Mouse (Mus musculus) limb, embryonic 12.5 days (tissue): ENCODE measurements around the gene Sirt4. TPM values are rescaled to one million over a fixed set of nuclear protein-coding genes. Genes with fewer than 3 reads are reported as not detected.
"Not testable (repeated sequence)": the region's sequence is repeated elsewhere in the genome, so short reads cannot be mapped to it uniquely, and the experiment has no call there.

Experiments
- ATAC-seq: fragments of 200-750 bp; cut with Nextera tagmentation; 2 replicates; pipeline ENCODE4 v1.8.0; 2017; ENCODE audit warnings: low read depth, moderate TSS enrichment; ENCODE audit not compliant: insufficient number of reproducible peaks, insufficient read depth, low FRiP score, low TSS enrichment
- H3K27ac ChIP-seq: fragments of 300-500 bp; sonication (generic); 2 replicates; pipeline ENCODE4 v1.5.1; 2016; ENCODE audit warnings: mild to moderate bottlenecking, moderate library complexity
- H3K27me3 ChIP-seq: fragments of 300-500 bp; sonication (generic); 2 replicates; pipeline ENCODE4 v1.6.1; 2016; ENCODE audit warnings: mild to moderate bottlenecking, moderate library complexity
- H3K36me3 ChIP-seq: fragments of 300-500 bp; sonication (generic); 2 replicates; pipeline ENCODE4 v1.6.1; 2016; ENCODE audit warnings: mild to moderate bottlenecking, moderate library complexity
- H3K4me1 ChIP-seq: fragments of 300-500 bp; sonication (generic); replicated peaks from 2 replicates; pipeline ENCODE4 v1.6.1; 2016
- H3K4me2 ChIP-seq: fragments of 300-500 bp; sonication (generic); 2 replicates; pipeline ENCODE4 v1.6.1; 2016; ENCODE audit warnings: mild to moderate bottlenecking, moderate library complexity
- H3K4me3 ChIP-seq: fragments of 300-500 bp; sonication (generic); replicated peaks from 2 replicates; pipeline ENCODE4 v1.5.1; 2016; ENCODE audit warnings: mild to moderate bottlenecking
- H3K9ac ChIP-seq: fragments of 300-500 bp; sonication (generic); replicated peaks from 2 replicates; pipeline ENCODE4 v1.6.1; 2016; ENCODE audit warnings: mild to moderate bottlenecking, moderate library complexity
- H3K9me3 ChIP-seq: fragments of 300-500 bp; sonication (generic); 2 replicates; pipeline ENCODE4 v1.6.1; 2016; ENCODE audit warnings: mild to moderate bottlenecking, moderate library complexity
- whole genome bisulfite sequencing: fragments of 180-500 bp; shearing (Covaris S2); methylation state at CpG from one replicate; pipeline ENCODE4 v1.1.7; 2016; 5-methylcytosine and 5-hydroxymethylcytosine counted together
- polyA plus RNA-seq: library from polyadenylated mRNA; unstranded; fragments of >200 nt; fragmentation: Nextera tagmentation; extraction: Ambion mirVana; gene quantifications from 2 replicates; pipeline ENCODE4 v1.2.1, GENCODE M21; 2016

Sirt4 gene
- polyA plus RNA-seq, 1 experiment from 2014 or later, result 21.9 TPM

GRCm38 (mm10) chr5:115458918-115459317 lies 25.6 kb downstream of the Sirt4 start:
- Histone ChIP-seq H3K4me1 (no peaks in the 10 kb centered on the region), H3K9me3 (no peaks in the 10 kb centered on the region), H3K4me2 (no peak overlapping the region), H3K9ac (no peak overlapping the region), H3K27me3 (no peaks in the 10 kb centered on the region), H3K27ac (no peak overlapping the region), H3K4me3 (no peak overlapping the region), H3K36me3 (peaks cover 11% of the 10 kb centered on the region)
- ATAC-seq, result no peak
- WGBS, result 64% methylated on average over 13 of the region's 13 CpGs

DNA sequence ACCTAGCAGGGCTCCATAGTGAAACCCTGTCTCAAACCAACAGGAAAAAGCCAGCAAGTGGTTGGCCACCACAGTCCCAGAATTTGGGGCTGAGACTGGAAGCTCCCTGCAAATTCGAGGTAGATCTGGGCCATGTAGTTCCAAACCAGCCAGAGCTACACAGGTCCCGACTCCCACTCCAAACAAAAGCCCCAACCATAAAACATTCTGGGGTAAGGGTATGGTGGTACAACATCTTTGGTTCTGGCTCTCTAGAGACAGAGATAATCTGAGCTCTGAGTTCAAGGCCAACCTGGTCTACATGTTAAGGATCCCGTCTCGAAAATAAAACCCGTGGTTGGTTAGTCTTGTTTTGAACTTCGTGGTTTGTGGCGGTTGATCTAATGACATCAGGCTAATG lies 28.7 kb downstream of the Sirt4 start:
- H3K27me3 ChIP-seq, result no peaks in the 10 kb centered on the region
- 86% methylated on average over 7 of the region's 7 CpGs for WGBS
- no peak overlapping the region for H3K9ac ChIP-seq
- no peak overlapping the region for H3K4me2 ChIP-seq
- H3K9me3 ChIP-seq, result no peaks in the 10 kb centered on the region
- no peaks in the 10 kb centered on the region for H3K4me1 ChIP-seq
- H3K27ac ChIP-seq, result no peak overlapping the region
- H3K4me3 ChIP-seq, result no peak overlapping the region
- no peak for ATAC-seq
- H3K36me3 ChIP-seq, result peaks cover 41% of the 10 kb centered on the region

DNA sequence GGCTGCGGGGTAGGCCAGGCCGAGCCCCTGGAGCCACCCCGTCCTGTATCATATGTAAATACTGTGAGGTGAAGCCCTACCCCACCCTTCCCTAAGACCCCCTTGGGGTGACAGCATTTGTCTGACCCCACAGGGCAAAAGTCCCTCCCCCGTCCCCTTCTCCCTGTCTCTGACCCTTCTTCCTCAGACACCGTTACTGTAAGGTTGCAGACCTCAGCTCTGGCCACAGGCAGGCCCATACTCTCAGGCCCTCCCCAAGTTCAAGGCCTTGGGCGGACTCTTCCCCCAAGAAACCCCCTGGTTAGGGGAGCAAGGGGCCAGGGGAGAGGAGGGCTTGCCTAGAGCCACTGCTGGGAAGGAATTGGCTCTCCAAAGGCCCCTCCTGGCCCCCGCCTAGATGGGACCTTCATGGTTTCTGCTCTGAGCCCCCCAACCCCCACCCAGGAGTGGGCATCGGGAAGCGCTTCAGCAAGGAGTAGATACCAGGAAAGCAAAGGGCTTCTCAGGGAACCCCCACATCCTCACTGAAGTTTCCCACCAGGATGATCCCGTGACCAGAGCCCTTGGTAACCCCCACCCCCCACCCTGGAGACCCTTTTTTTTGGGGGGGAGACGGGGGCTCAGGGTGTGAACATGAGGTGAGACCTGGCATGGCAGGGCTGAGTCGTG lies 30.0 kb downstream of the Sirt4 start:
- no peak overlapping the region for H3K4me3 ChIP-seq
- no peak for ATAC-seq
- H3K4me2 ChIP-seq, result no peak overlapping the region
- H3K27ac ChIP-seq, result peak overlapping the region; percentile 25; the same call in 1 of the 2 replicates
- no peaks in the 10 kb centered on the region for H3K4me1 ChIP-seq
- no peaks in the 10 kb centered on the region for H3K27me3 ChIP-seq
- H3K36me3 ChIP-seq, result peaks cover 54% of the 10 kb centered on the region
- WGBS, result 83% methylated on average over 12 of the region's 12 CpGs
- no peaks in the 10 kb centered on the region for H3K9me3 ChIP-seq
- H3K9ac ChIP-seq, result no peak overlapping the region

- WGBS, result 94% methylated on average over 27 of the region's 27 CpGs
These were observed 33.9 kb downstream of the Sirt4 start for GRCm38 (mm10) chr5:115450410-115451317.

GRCm38 (mm10) chr5:115449247-115449646 lies 35.3 kb downstream of the Sirt4 start:
- Histone ChIP-seq H3K36me3 (peaks cover 99% of the 10 kb centered on the region), H3K9me3 (no peaks in the 10 kb centered on the region), H3K4me1 (no peaks in the 10 kb centered on the region), H3K4me2 (no peak overlapping the region), H3K9ac (no peak overlapping the region), H3K4me3 (no peak overlapping the region), H3K27ac (no peak overlapping the region), H3K27me3 (no peaks in the 10 kb centered on the region)
- no peak for ATAC-seq
- 93% methylated on average over 3 of the region's 3 CpGs for WGBS

More at GRCm38 (mm10) chr5:115450410-115451317, 33.9 kb downstream of the Sirt4 start:
- Histone ChIP-seq H3K4me2 (no peak overlapping the region), H3K36me3 (peaks cover 93% of the 10 kb centered on the region), H3K4me3 (no peak overlapping the region), H3K9ac (no peak overlapping the region), H3K4me1 (no peaks in the 10 kb centered on the region), H3K27ac (no peak overlapping the region), H3K9me3 (no peaks in the 10 kb centered on the region), H3K27me3 (no peaks in the 10 kb centered on the region)
- ATAC-seq, result no peak; the same call in 1 of the 2 replicates

- no peak overlapping the region for H3K4me3 ChIP-seq
- H3K27me3 ChIP-seq, result no peaks in the 10 kb centered on the region
- no peak for ATAC-seq
- H3K9ac ChIP-seq, result no peak overlapping the region
- 0 out of 2 replicates have a peak, but pooled peaks cover 3% of the 10 kb centered on the region for H3K9me3 ChIP-seq
- no peaks in the 10 kb centered on the region for H3K4me1 ChIP-seq
- H3K4me2 ChIP-seq, result no peak overlapping the region
- 92% methylated on average over 17 of the region's 17 CpGs for WGBS
- no peak overlapping the region for H3K27ac ChIP-seq
- H3K36me3 ChIP-seq, result peaks cover 100% of the 10 kb centered on the region
These were observed 37.4 kb downstream of the Sirt4 start for GRCm38 (mm10) chr5:115447108-115447507.

- no peak overlapping the region for H3K4me2 ChIP-seq
- H3K36me3 ChIP-seq, result peaks cover 94% of the 10 kb centered on the region
- H3K9ac ChIP-seq, result no peak overlapping the region
- no peaks in the 10 kb centered on the region for H3K27me3 ChIP-seq
- 91% methylated on average over 11 of the region's 11 CpGs for WGBS
- H3K4me3 ChIP-seq, result no peak overlapping the region
- H3K9me3 ChIP-seq, result 0 out of 2 replicates have a peak, but pooled peaks cover 3% of the 10 kb centered on the region
- H3K27ac ChIP-seq, result no peak overlapping the region
- peaks cover under 1% of the 10 kb centered on the region; the same call in 1 of the 2 replicates for H3K4me1 ChIP-seq
- ATAC-seq, result no peak
These were observed 40.4 kb downstream of the Sirt4 start for GRCm38 (mm10) chr5:115444130-115444529.

DNA sequence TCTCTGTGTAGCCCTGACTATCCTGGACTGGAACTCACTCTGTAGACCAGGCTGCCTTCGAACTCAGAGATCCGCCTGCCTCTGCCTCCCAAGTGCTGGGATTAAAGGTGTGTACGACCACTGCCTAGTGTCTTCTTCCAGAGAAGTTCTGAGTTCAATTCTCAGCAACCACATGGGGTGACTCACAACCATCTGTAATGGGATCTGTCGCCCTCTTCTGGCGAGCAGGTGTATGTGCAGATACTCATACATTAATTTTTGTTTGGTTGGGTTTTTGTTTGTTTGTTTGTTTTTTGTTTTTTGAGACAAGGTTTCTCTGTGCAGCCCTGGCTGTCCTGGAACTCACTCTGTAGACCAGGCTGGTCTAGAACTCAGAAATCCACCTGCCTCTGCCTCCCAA lies 41.9 kb downstream of the Sirt4 start:
- H3K9me3 ChIP-seq, H3K4me2 ChIP-seq, H3K4me3 ChIP-seq, H3K9ac ChIP-seq, ATAC-seq, H3K27ac ChIP-seq, H3K27me3 ChIP-seq: not testable (repeated sequence)
- WGBS, result 71% methylated on average over 5 of the region's 5 CpGs
- H3K4me1 ChIP-seq, result peaks cover 16% of the 10 kb centered on the region
- H3K36me3 ChIP-seq, result peaks cover 94% of the 10 kb centered on the region

GRCm38 (mm10) chr5:115441205-115441849 lies 43.2 kb downstream of the Sirt4 start:
- H3K4me1 ChIP-seq, result peaks cover 29% of the 10 kb centered on the region
- peaks cover 84% of the 10 kb centered on the region for H3K36me3 ChIP-seq
- H3K9ac ChIP-seq, result no peak overlapping the region
- H3K4me3 ChIP-seq, result no peak overlapping the region
- no peak overlapping the region; the same call in 1 of the 2 replicates for H3K27ac ChIP-seq
- WGBS, result 46% methylated on average over 14 of the region's 14 CpGs
- H3K9me3 ChIP-seq, result 0 out of 2 replicates have a peak, but pooled peaks cover 3% of the 10 kb centered on the region
- no peaks in the 10 kb centered on the region for H3K27me3 ChIP-seq
- no peak overlapping the region for H3K4me2 ChIP-seq
- no peak for ATAC-seq

GRCm38 (mm10) chr5:115438667-115439066 lies 45.9 kb downstream of the Sirt4 start:
- WGBS, result 13% methylated on average over 7 of the region's 7 CpGs
- Histone ChIP-seq H3K9me3 (0 out of 2 replicates have a peak, but pooled peaks cover 3% of the 10 kb centered on the region), H3K36me3 (peaks cover 64% of the 10 kb centered on the region), H3K4me3 (no peak overlapping the region), H3K27ac (peak overlapping the region; percentile 98), H3K4me1 (peaks cover 56% of the 10 kb centered on the region), H3K9ac (peak overlapping the region; percentile 18; the same call in 1 of the 2 replicates), H3K27me3 (no peaks in the 10 kb centered on the region), H3K4me2 (no peak overlapping the region)
- ATAC-seq, result no peak

DNA sequence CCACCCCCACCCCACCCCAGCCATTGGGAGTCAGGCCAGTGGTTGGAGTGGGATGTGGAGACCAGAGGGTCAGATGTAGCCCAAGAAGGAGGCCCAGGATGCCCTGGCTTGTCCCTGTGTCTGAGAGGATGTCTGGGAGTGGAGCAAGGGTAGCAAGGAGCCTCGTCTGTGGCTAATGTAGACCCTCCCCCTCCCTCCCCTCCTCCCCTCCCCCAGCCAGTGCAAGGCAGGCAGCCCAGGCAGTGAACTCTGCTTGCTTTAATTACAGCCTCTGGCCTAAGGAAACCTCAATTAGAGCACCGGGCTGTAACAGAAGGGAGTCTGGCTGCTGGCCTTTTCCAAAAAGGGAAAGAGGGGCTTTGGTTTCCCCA lies 46.6 kb downstream of the Sirt4 start:
- H3K9ac ChIP-seq, result peak overlapping the region; percentile 44
- H3K27me3 ChIP-seq, result no peaks in the 10 kb centered on the region
- peaks cover 63% of the 10 kb centered on the region for H3K4me1 ChIP-seq
- H3K4me3 ChIP-seq, result no peak overlapping the region; the same call in 1 of the 2 replicates
- H3K4me2 ChIP-seq, result peak overlapping the region; percentile 71
- 0% methylated on average over 2 of the region's 2 CpGs for WGBS
- H3K27ac ChIP-seq, result peak overlapping the region; percentile 98
- H3K9me3 ChIP-seq, result 0 out of 2 replicates have a peak, but pooled peaks cover 3% of the 10 kb centered on the region
- peaks cover 64% of the 10 kb centered on the region for H3K36me3 ChIP-seq
- peak; percentile 2; the same call in 1 of the 2 replicates for ATAC-seq
